25 mouse cellular contexts compared by ENCODE assay signal in genomic region chr2:77890836-77891438, GRCm38 (mm10).
"Had no signal": no experiment of that assay in that cellular context is flagged by ENCODE, and none has a peak within 500 bp of the region (broad histone marks: within the 10 kb centered on the region; RNA-seq: fewer than 3 reads in every experiment).

No protein-coding gene starts in this region.

- H3K9me3 ChIP-seq: heart, embryonic 15.5 days; hindbrain, embryonic 13.5 days; hindbrain, embryonic 15.5 days; limb, embryonic 15.5 days; liver, embryonic 12.5 days had no signal

- H3K9ac ChIP-seq: heart, embryonic 13.5 days; heart, embryonic 15.5 days; hindbrain, embryonic 13.5 days; hindbrain, embryonic 15.5 days; limb, embryonic 13.5 days; limb, embryonic 15.5 days; liver, embryonic 12.5 days; liver, embryonic 14.5 days had no signal

- H3K4me1 ChIP-seq: heart, embryonic 13.5 days; heart, embryonic 15.5 days; hindbrain, embryonic 13.5 days; hindbrain, embryonic 15.5 days; limb, embryonic 13.5 days; limb, embryonic 15.5 days; liver, embryonic 12.5 days had no signal

- H3K4me3 ChIP-seq: heart, adult 2 months; heart, embryonic 13.5 days; heart, embryonic 15.5 days; hindbrain, embryonic 13.5 days; hindbrain, embryonic 15.5 days; limb, embryonic 13.5 days; limb, embryonic 15.5 days; liver, embryonic 12.5 days had no signal

- H3K4me2 ChIP-seq: heart, embryonic 11.5 days; heart, embryonic 13.5 days; heart, embryonic 15.5 days; hindbrain, embryonic 13.5 days; hindbrain, embryonic 15.5 days; limb, embryonic 13.5 days; limb, embryonic 15.5 days; liver, embryonic 12.5 days had no signal

- DNase-seq: gastrocnemius, postnatal 14 days; gastrocnemius, postnatal 36 days; heart, adult 11 months; heart, adult 2 months; heart, postnatal 14 days; heart, postnatal 36 days; kidney, adult 11 months; kidney, adult 8-10 months; kidney, postnatal 14 days; kidney, postnatal 36 days; layer of hippocampus, adult 9-11 months; layer of hippocampus, postnatal 36 days; left cerebral cortex, postnatal 4 days had no signal

- H3K27ac ChIP-seq: heart, adult 2 months; heart, embryonic 13.5 days; heart, embryonic 15.5 days; hindbrain, embryonic 13.5 days; hindbrain, embryonic 15.5 days; hindbrain, postnatal 0 days; kidney, postnatal 0 days; limb, embryonic 13.5 days; limb, embryonic 15.5 days; liver, embryonic 12.5 days; liver, embryonic 14.5 days had no signal

- ATAC-seq: hindbrain, postnatal 0 days; intestine, embryonic 16.5 days; liver, embryonic 12.5 days had no signal

- H3K27me3 ChIP-seq: heart, embryonic 13.5 days; heart, embryonic 15.5 days; hindbrain, embryonic 13.5 days; hindbrain, embryonic 15.5 days; limb, embryonic 13.5 days; limb, embryonic 15.5 days; liver, embryonic 12.5 days had no signal
